Mouse (Mus musculus) testis, adult 2 months (tissue): ENCODE measurements around the gene Xbp1. TPM values are rescaled to one million over a fixed set of nuclear protein-coding genes. Genes with fewer than 3 reads are reported as not detected.

Source experiments
- H3K27ac ChIP-seq: fragments of 200-500 bp; 2 replicates; pipeline ENCODE4 v1.5.1; 2012; ENCODE audit warnings: low read depth, low read length; ENCODE audit not compliant: control insufficient read depth, insufficient read depth
- H3K27me3 ChIP-seq: fragments of 200-500 bp; 2 replicates; pipeline ENCODE4 v1.6.1; 2012; ENCODE audit warnings: mild to moderate bottlenecking, low read length, moderate library complexity; ENCODE audit not compliant: control insufficient read depth, insufficient read depth
- H3K36me3 ChIP-seq: fragments of 200-500 bp; 2 replicates; pipeline ENCODE4 v1.6.1; 2012; ENCODE audit warnings: mild to moderate bottlenecking, low read length; ENCODE audit not compliant: control insufficient read depth, insufficient read depth
- H3K4me1 ChIP-seq: fragments of 200-500 bp; 2 replicates; pipeline ENCODE4 v1.6.1; 2012; ENCODE audit warnings: low read length; ENCODE audit not compliant: control insufficient read depth, insufficient read depth
- H3K4me3 ChIP-seq: fragments of 200-500 bp; 2 replicates; pipeline ENCODE4 v1.5.1; 2012; ENCODE audit warnings: low read depth, mild to moderate bottlenecking, low read length, moderate library complexity, mixed read lengths; ENCODE audit not compliant: control insufficient read depth
- CTCF ChIP-seq: fragments of 200-500 bp; IDR thresholded peaks from 2 replicates; pipeline ENCODE4 v1.5.1; 2012; ENCODE audit warnings: low read depth, mild to moderate bottlenecking, inconsistent platforms, low read length, moderate library complexity; ENCODE audit not compliant: control insufficient read depth, insufficient read depth, insufficient replicate concordance
- POLR2A ChIP-seq: fragments of 200-500 bp; IDR thresholded peaks from 2 replicates; pipeline ENCODE4 v1.6.1; 2012; ENCODE audit warnings: low read depth, mild to moderate bottlenecking, inconsistent platforms, low read length, moderate library complexity; ENCODE audit not compliant: control insufficient read depth
- polyA plus RNA-seq: library from polyadenylated mRNA; depleted of rRNA; stranded (reverse); fragments of >200 nt; gene quantifications from 2 replicates; pipeline ENCODE4 v1.2.3, GENCODE M21; 2012

Gene Xbp1
- polyA plus RNA-seq, 1 experiment = 9.0 TPM

- no peak for TF ChIP-seq POLR2A
- no peak for TF ChIP-seq CTCF
- no peaks in the 10 kb centered on the region; the same call in 1 of the 2 replicates for H3K4me1 ChIP-seq
Observed at GRCm38 (mm10) chr11:5546693-5547092, 26.2 kb downstream of the Xbp1 start.

GRCm38 (mm10) chr11:5551430-5551829 is 31.0 kb downstream of the Xbp1 start:
- Histone ChIP-seq H3K4me3 (no peak overlapping the region), H3K4me1 (no peaks in the 10 kb centered on the region), H3K27ac (no peak overlapping the region), H3K27me3 (no peaks in the 10 kb centered on the region), H3K36me3 (no peaks in the 10 kb centered on the region)
- no peak for TF ChIP-seq CTCF
- no peak for TF ChIP-seq POLR2A

More at GRCm38 (mm10) chr11:5546693-5547092, 26.2 kb downstream of the Xbp1 start:
- Histone ChIP-seq H3K27ac (no peak overlapping the region), H3K36me3 (no peaks in the 10 kb centered on the region), H3K27me3 (no peaks in the 10 kb centered on the region), H3K4me3 (no peak overlapping the region)

- Histone ChIP-seq H3K27ac (no peak overlapping the region), H3K4me3 (no peak overlapping the region), H3K27me3 (no peaks in the 10 kb centered on the region), H3K36me3 (no peaks in the 10 kb centered on the region), H3K4me1 (no peaks in the 10 kb centered on the region)
- TF ChIP-seq POLR2A (no peak), CTCF (no peak)
Observed at GRCm38 (mm10) chr11:5551931-5552330, 31.5 kb downstream of the Xbp1 start.

GRCm38 (mm10) chr11:5560273-5560672 is 39.8 kb downstream of the Xbp1 start:
- no peak overlapping the region for H3K27ac ChIP-seq
- H3K36me3 ChIP-seq = no peaks in the 10 kb centered on the region

GRCm38 (mm10) chr11:5562625-5563268 is 42.3 kb downstream of the Xbp1 start:
- TF ChIP-seq CTCF = no peak
- no peak for TF ChIP-seq POLR2A
- H3K36me3 ChIP-seq = no peaks in the 10 kb centered on the region
- no peak overlapping the region for H3K4me3 ChIP-seq
- H3K4me1 ChIP-seq = no peaks in the 10 kb centered on the region
- no peak overlapping the region for H3K27ac ChIP-seq
- H3K27me3 ChIP-seq = no peaks in the 10 kb centered on the region

More at GRCm38 (mm10) chr11:5560273-5560672, 39.8 kb downstream of the Xbp1 start:
- Histone ChIP-seq H3K4me3 (no peak overlapping the region), H3K4me1 (no peaks in the 10 kb centered on the region), H3K27me3 (no peaks in the 10 kb centered on the region)
- TF ChIP-seq CTCF (no peak), POLR2A (no peak)

GRCm38 (mm10) chr11:5563898-5564297 is 43.4 kb downstream of the Xbp1 start:
- H3K27ac ChIP-seq = no peak overlapping the region
- TF ChIP-seq CTCF (no peak), POLR2A (no peak)
- H3K36me3 ChIP-seq = no peaks in the 10 kb centered on the region
- H3K4me1 ChIP-seq = peaks cover 7% of the 10 kb centered on the region
- H3K4me3 ChIP-seq = no peak overlapping the region
- no peaks in the 10 kb centered on the region for H3K27me3 ChIP-seq

GRCm38 (mm10) chr11:5565596-5565995 is 45.1 kb downstream of the Xbp1 start:
- Histone ChIP-seq H3K27me3 (no peaks in the 10 kb centered on the region), H3K4me1 (peaks cover 12% of the 10 kb centered on the region), H3K36me3 (peaks cover 1% of the 10 kb centered on the region; the same call in 1 of the 2 replicates), H3K4me3 (no peak overlapping the region), H3K27ac (no peak overlapping the region)
- TF ChIP-seq POLR2A (no peak), CTCF (no peak)

GRCm38 (mm10) chr11:5566506-5566905 is 46.0 kb downstream of the Xbp1 start:
- peaks cover 1% of the 10 kb centered on the region; the same call in 1 of the 2 replicates for H3K36me3 ChIP-seq
- TF ChIP-seq CTCF (no peak), POLR2A (no peak)
- H3K4me1 ChIP-seq = peaks cover 13% of the 10 kb centered on the region
- H3K27ac ChIP-seq = no peak overlapping the region
- H3K4me3 ChIP-seq = no peak overlapping the region
- no peaks in the 10 kb centered on the region for H3K27me3 ChIP-seq
